Mouse (Mus musculus): ENCODE results near the gene Ugt1a1. TPM values are rescaled to one million over a fixed set of nuclear protein-coding genes. Genes with fewer than 3 reads are reported as not detected.

Ugt1a1 gene
- polyA plus RNA-seq, 1 experiment: not detected

GRCm38 (mm10) chr1:88268070-88268469, 56.3 kb downstream of the Ugt1a1 start:
- Histone ChIP-seq H3K4me3 (replicated peaks; ENCODE audit: insufficient read depth, low read depth, low read length) (no peak overlapping the region), H3K27ac (ENCODE audit: insufficient read depth, low read length) (no peak overlapping the region), H3K4me1 (ENCODE audit: control insufficient read depth, insufficient read depth, low read length) (no peaks in the 10 kb centered on the region), H3K27me3 (ENCODE audit: control insufficient read depth, insufficient read depth, low read length) (no peaks in the 10 kb centered on the region)
- no peak for DNase-seq
- TF ChIP-seq POLR2A (IDR thresholded peaks at IDR 0.05; ENCODE audit: borderline replicate concordance, insufficient read depth, low read length): no peak
- no peak for TF ChIP-seq CTCF (IDR thresholded peaks at IDR 0.05; ENCODE audit: borderline replicate concordance, insufficient read depth, low read depth, low read length)
- WGBS: 78% methylated on average over 6 of the region's 6 CpGs

Other genes starting within 250 kb of the Ugt1a1 start
- gene Usp40, start 203.4 kb upstream of the Ugt1a1 start, polyA plus RNA-seq (2012; rRNA removed): 18.8 and 19.7 TPM in 2 replicates
- gene Ugt1a10, start 156.6 kb upstream of the Ugt1a1 start, polyA plus RNA-seq (2012; rRNA removed): not detected in 2 replicates
- not detected in 2 replicates for gene Ugt1a9, start 141.2 kb upstream of the Ugt1a1 start, polyA plus RNA-seq (2012; rRNA removed)
- gene Ugt1a8, start 124.1 kb upstream of the Ugt1a1 start, polyA plus RNA-seq (2012; rRNA removed): not detected in 2 replicates
- gene Ugt1a7c, start 116.9 kb upstream of the Ugt1a1 start, polyA plus RNA-seq (2012; rRNA removed): 0.44 and 0.46 TPM in 2 replicates
- gene Ugt1a6b, start 108.7 kb upstream of the Ugt1a1 start, polyA plus RNA-seq (2012; rRNA removed): not detected in 2 replicates
- gene Ugt1a6a, start 77.2 kb upstream of the Ugt1a1 start, polyA plus RNA-seq (2012; rRNA removed): 0.44 and 0.57 TPM in 2 replicates
- 0.08 TPM in 1 of 2 replicates, not detected in the other for gene Ugt1a5, start 45.9 kb upstream of the Ugt1a1 start, polyA plus RNA-seq (2012; rRNA removed)
- gene Ugt1a2, start 11.4 kb upstream of the Ugt1a1 start, polyA plus RNA-seq (2012; rRNA removed): not detected in 2 replicates
- 2.9 and 3.5 TPM in 2 replicates for gene Dnajb3, start 6.2 kb upstream of the Ugt1a1 start, polyA plus RNA-seq (2012; rRNA removed)
- gene Mroh2a, start 15.0 kb downstream of the Ugt1a1 start, polyA plus RNA-seq (2012; rRNA removed): 0.25 and 0.43 TPM in 2 replicates
- 79.1 and 80.4 TPM in 2 replicates for gene Hjurp, start 65.7 kb downstream of the Ugt1a1 start, polyA plus RNA-seq (2012; rRNA removed)
- gene Trpm8, start 65.7 kb downstream of the Ugt1a1 start, polyA plus RNA-seq (2012; rRNA removed): 0.48 and 0.49 TPM in 2 replicates
- gene Spp2, start 195.0 kb downstream of the Ugt1a1 start, polyA plus RNA-seq (2012; rRNA removed): 0.24 and 0.34 TPM in 2 replicates

All from cerebellum, adult 2 months (tissue).